Mouse (Mus musculus) ES-Bruce4 (cell line): Measurements from ENCODE around the gene Gsg1l2.

Experiments
- CTCF ChIP-seq: IDR thresholded peaks from one replicate; pipeline ENCODE4 v1.8.1; 2011; ENCODE audit warnings: low read depth, low read length
- EP300 ChIP-seq: IDR thresholded peaks from 2 replicates; pipeline ENCODE4 v1.6.1; 2011; ENCODE audit warnings: low read depth, low read length; ENCODE audit not compliant: insufficient read depth

- no peak for TF ChIP-seq CTCF
- no peak for TF ChIP-seq EP300
Measured at GRCm38 (mm10) chr11:67828360-67829059, 54.1 kb downstream of the Gsg1l2 start.
